Mouse (Mus musculus) testis, adult 2 months (tissue): ENCODE results near the gene Hebp1.

Experiments used
- CTCF ChIP-seq: fragments of 200-500 bp; IDR thresholded peaks from 2 replicates; pipeline ENCODE4 v1.5.1; 2012; ENCODE audit warnings: low read depth, mild to moderate bottlenecking, inconsistent platforms, low read length, moderate library complexity; ENCODE audit not compliant: control insufficient read depth, insufficient read depth, insufficient replicate concordance
- POLR2A ChIP-seq: fragments of 200-500 bp; IDR thresholded peaks from 2 replicates; pipeline ENCODE4 v1.6.1; 2012; ENCODE audit warnings: low read depth, mild to moderate bottlenecking, inconsistent platforms, low read length, moderate library complexity; ENCODE audit not compliant: control insufficient read depth

GRCm38 (mm10) chr6:135113114-135113436, 84.7 kb downstream of the Hebp1 start:
- TF ChIP-seq CTCF: no peak
- TF ChIP-seq POLR2A: no peak
